Mouse (Mus musculus): ENCODE data around the gene Rilpl1. TPM values are rescaled to one million over a fixed set of nuclear protein-coding genes. Genes with fewer than 3 reads are reported as not detected.

The Rilpl1 gene
- polyA plus RNA-seq, 1 experiment from 2014 or later: 8.6 TPM

DNA sequence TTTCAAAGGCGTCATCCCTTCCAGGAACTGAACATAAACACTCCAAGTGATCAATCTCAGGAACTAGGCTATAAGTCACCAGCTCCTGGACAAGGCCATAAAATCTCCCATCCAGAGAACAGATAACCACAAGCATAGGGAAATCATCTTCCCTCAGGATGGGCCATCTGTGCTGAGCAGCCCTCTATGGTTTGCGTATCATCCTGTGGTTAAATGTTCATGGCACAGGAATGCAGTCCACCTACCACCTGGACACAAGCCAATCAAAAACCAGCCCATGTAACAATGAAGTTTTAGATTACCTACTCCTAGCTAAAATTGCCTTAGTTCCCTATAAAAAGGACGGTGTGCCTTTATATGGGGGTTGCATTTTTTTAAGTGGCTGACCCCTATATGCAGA is 42.3 kb downstream of the Rilpl1 start:
- 75% methylated on average over 3 of the region's 3 CpGs for WGBS
- peaks cover 9% of the 10 kb centered on the region; the same call in 1 of the 2 replicates for H3K36me3 ChIP-seq (ENCODE audit: control insufficient read depth, insufficient read depth, low read length)
- ATAC-seq: no peak
- H3K4me3 ChIP-seq (ENCODE audit: low read length): no peak overlapping the region
- no peak overlapping the region for H3K4me2 ChIP-seq (ENCODE audit: low read depth, low read length)
- no peak overlapping the region for H3K9ac ChIP-seq (ENCODE audit: low read depth, low read length)
- no peaks in the 10 kb centered on the region for H3K27me3 ChIP-seq (replicated peaks; ENCODE audit: control insufficient read depth, insufficient read depth, low read length)
- no peaks in the 10 kb centered on the region for H3K9me3 ChIP-seq (ENCODE audit: control insufficient read depth, low read length)
- H3K27ac ChIP-seq (ENCODE audit: low read length): no peak overlapping the region
- H3K4me1 ChIP-seq (ENCODE audit: control insufficient read depth, insufficient read depth, low read length): peaks cover 4% of the 10 kb centered on the region; the same call in 1 of the 2 replicates

DNA sequence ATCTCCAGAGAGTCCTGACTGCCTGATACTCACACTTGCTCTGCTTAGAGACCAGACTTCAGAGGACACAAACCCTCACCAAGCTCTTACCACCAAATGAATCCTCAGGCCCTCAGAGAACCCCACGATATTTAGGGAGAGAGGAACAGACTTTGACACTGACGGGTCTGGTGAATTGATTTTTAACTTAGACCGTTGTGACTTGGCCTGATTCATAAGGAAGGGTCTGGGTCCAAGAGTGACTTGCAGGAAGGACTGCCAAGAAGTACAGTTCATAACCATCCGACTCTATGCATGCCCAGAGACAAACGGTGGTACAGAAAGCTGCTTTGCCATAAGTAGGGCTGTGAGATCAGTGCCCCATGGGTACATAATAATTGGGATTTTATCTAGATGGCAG is 45.5 kb downstream of the Rilpl1 start:
- no peak overlapping the region for H3K27ac ChIP-seq (ENCODE audit: low read length)
- no peak overlapping the region for H3K4me2 ChIP-seq (ENCODE audit: low read depth, low read length)
- ATAC-seq: no peak
- peaks cover 5% of the 10 kb centered on the region; the same call in 1 of the 2 replicates for H3K36me3 ChIP-seq (ENCODE audit: control insufficient read depth, insufficient read depth, low read length)
- WGBS: 88% methylated on average over 5 of the region's 5 CpGs
- H3K27me3 ChIP-seq (replicated peaks; ENCODE audit: control insufficient read depth, insufficient read depth, low read length): no peaks in the 10 kb centered on the region
- no peak overlapping the region for H3K9ac ChIP-seq (ENCODE audit: low read depth, low read length)
- H3K4me1 ChIP-seq (ENCODE audit: control insufficient read depth, insufficient read depth, low read length): peaks cover 4% of the 10 kb centered on the region; the same call in 1 of the 2 replicates
- no peaks in the 10 kb centered on the region for H3K9me3 ChIP-seq (ENCODE audit: control insufficient read depth, low read length)
- H3K4me3 ChIP-seq (ENCODE audit: low read length): no peak overlapping the region

DNA sequence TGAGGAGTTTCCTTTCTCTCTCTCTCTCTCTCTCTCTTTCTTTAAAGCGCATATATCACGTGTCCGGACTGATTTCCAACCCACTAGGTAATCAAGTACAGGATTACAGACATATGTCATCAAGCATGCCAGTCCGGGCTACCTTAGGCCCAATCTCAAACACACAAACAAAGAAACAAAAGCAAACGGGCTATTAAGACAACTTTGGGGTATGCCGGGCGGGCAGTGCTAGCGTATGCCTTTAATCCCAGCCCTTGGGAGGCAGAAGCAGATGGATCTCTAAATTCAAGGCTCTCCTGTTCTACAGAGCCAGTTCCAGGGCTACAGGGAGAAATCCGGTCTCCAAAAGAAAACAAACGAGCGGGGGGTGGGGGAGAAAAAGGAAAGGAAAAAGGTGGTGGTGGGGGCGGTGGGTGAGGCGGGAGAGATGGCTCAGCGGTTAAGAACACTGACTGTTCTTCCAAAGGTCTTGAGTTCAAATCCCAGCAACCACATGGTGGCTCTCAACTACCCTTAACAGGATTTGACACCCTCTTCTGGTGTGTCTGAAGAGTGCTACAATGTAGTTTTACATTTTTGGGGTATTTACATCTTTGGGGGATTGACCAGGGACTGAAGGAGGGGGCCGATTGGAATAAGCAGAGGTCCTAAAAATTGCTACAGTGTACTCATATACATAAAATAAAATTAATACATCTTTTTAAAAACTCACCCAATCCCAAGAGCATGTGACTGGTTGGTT is 47.4 kb downstream of the Rilpl1 start:
- no peaks in the 10 kb centered on the region for H3K36me3 ChIP-seq (ENCODE audit: control insufficient read depth, insufficient read depth, low read length)
- WGBS: 7% methylated on average over 15 of the region's 15 CpGs
- H3K4me2 ChIP-seq (ENCODE audit: low read depth, low read length): peak overlapping the region; percentile 65
- H3K27ac ChIP-seq (ENCODE audit: low read length): peak overlapping the region; percentile 99
- ATAC-seq: peak; percentile 51
- no peaks in the 10 kb centered on the region for H3K9me3 ChIP-seq (ENCODE audit: control insufficient read depth, low read length)
- H3K27me3 ChIP-seq (replicated peaks; ENCODE audit: control insufficient read depth, insufficient read depth, low read length): no peaks in the 10 kb centered on the region
- H3K4me1 ChIP-seq (ENCODE audit: control insufficient read depth, insufficient read depth, low read length): peaks cover 6% of the 10 kb centered on the region; the same call in 1 of the 2 replicates
- peak overlapping the region; percentile 66 for H3K4me3 ChIP-seq (ENCODE audit: low read length)
- peak overlapping the region; percentile 86 for H3K9ac ChIP-seq (ENCODE audit: low read depth, low read length)

DNA sequence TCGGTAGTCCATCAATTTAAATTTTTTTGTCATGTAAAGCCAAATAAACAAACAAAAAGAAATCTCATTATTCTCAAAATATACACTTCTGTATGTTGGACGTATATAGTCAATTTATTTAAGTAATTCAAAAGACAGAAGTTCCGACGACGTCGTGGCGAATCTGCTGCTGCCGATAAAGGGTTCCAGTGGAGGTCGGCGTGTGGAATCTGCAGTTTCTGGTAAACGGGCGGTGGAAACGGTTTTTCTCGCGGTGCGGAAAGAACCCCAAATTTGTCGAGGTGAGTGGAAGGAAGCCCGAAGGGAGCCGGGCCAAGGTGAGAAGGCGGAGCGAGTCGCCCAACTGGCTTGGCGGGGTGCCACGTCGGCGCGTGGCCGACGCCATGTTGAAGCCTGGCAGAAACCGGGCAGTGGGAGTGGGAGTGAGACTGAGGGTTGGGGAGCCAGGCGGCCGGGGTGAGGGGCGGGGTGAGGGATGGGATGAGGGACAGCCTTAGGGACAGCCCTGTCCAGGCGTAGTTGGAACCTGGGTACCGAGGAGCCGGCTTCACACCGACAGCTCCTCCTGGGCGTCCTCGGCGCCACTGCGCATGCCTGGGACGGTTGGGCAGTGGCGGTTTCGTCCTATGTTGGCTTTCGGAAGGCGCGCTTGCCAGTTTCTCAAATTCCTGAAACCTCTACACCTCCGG is 48.1 kb downstream of the Rilpl1 start, which contains the start of gene Snrnp35:
Gene Snrnp35, plus strand, starts transcription at position 169 of the 689 bp plus-strand sequence.
- peak within 1 kb of the TSS; percentile 99 for H3K27ac ChIP-seq (ENCODE audit: low read length)
- H3K4me2 ChIP-seq (ENCODE audit: low read depth, low read length): peak within 1 kb of the TSS; percentile 65
- peak; percentile 90 for ATAC-seq
- peaks cover 10% of the 10 kb centered on the region; the same call in 1 of the 2 replicates for H3K4me1 ChIP-seq (ENCODE audit: control insufficient read depth, insufficient read depth, low read length)
- H3K9ac ChIP-seq (ENCODE audit: low read depth, low read length): peak within 1 kb of the TSS; percentile 86
- under 1% methylated on average over 48 of the region's 48 CpGs for WGBS
- peak within 1 kb of the TSS; percentile 66 for H3K4me3 ChIP-seq (ENCODE audit: low read length)
- H3K27me3 ChIP-seq (replicated peaks; ENCODE audit: control insufficient read depth, insufficient read depth, low read length): no peaks in the 10 kb centered on the region
- H3K36me3 ChIP-seq (ENCODE audit: control insufficient read depth, insufficient read depth, low read length): no peaks in the 10 kb centered on the region
- no peaks in the 10 kb centered on the region for H3K9me3 ChIP-seq (ENCODE audit: control insufficient read depth, low read length)

DNA sequence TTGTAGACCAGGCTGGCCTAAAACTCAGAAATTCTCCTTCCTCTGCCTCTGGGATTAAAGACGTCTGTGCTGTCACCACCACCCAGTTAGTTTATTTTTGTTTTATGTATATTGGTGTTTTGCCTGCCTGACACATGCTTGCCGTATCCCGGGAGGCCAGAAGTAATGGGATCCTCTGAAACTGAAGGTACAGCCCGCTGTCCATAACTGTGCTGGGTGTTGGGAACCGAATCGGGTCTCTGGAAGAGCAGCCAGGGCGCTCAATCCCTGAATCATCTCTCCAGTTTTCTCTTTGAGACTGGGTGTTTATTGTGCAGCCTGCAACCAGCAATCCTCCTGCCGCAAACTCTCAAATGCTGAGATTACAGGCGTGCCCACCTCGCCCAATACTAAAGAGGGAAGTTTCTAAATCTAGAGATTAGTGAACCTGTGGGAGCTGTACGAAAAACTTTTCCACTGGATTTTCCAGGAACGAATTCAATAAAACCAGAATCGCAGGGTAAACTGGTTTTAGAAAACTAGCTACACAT is 48.7 kb downstream of the Rilpl1 start:
- Histone ChIP-seq H3K4me2 (ENCODE audit: low read depth, low read length) (peak overlapping the region; percentile 48), H3K4me3 (ENCODE audit: low read length) (peak overlapping the region; percentile 66), H3K27me3 (replicated peaks; ENCODE audit: control insufficient read depth, insufficient read depth, low read length) (no peaks in the 10 kb centered on the region), H3K4me1 (ENCODE audit: control insufficient read depth, insufficient read depth, low read length) (peaks cover 10% of the 10 kb centered on the region; the same call in 1 of the 2 replicates), H3K27ac (ENCODE audit: low read length) (peak overlapping the region; percentile 99), H3K9me3 (ENCODE audit: control insufficient read depth, low read length) (no peaks in the 10 kb centered on the region), H3K36me3 (ENCODE audit: control insufficient read depth, insufficient read depth, low read length) (no peaks in the 10 kb centered on the region), H3K9ac (ENCODE audit: low read depth, low read length) (peak overlapping the region; percentile 86)
- WGBS: 3% methylated on average over 13 of the region's 13 CpGs
- ATAC-seq: no peak; the same call in 1 of the 2 replicates

DNA sequence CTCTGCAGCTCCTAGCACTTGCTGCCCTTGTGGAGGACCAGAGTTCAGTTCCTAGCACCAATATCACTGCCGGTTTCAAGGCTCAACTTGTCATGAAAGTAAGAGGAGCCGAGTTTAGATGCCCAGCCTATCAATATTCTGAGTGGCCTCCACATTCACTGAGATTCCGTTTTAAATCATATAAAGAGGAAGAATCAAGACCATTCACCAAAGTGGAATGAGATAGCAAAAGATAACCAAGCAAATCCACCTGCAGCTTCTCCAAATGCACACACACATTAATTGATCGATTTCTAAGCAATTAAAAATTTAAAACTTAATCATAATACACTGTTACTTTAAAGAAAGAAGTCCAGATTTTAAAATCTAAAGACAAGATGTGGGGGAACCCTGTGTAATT is 49.5 kb downstream of the Rilpl1 start:
- 89% methylated on average over 4 of the region's 4 CpGs for WGBS
- H3K9me3 ChIP-seq (ENCODE audit: control insufficient read depth, low read length): no peaks in the 10 kb centered on the region
- no peak for ATAC-seq

DNA sequence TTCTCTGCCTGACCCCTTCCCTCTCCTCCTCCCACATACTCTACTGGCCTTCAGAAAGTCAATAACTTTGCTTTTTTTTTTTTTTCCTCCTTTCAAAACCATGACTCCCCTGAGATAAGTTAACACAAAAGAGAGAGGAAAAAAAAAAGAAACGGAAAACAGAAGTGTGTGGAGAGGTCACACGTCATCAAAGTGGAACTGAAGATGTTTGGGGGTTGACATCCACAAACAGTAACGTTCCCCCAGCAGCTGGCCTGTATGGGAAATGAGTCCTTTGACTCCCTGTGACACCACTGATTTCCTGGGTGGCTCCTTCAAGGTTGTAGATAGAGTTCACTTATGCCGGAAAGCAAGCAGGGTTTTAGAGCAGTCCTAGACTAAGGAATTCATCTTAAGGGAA is 51.1 kb downstream of the Rilpl1 start:
- no peak overlapping the region for H3K4me3 ChIP-seq (ENCODE audit: low read length)
- H3K9ac ChIP-seq (ENCODE audit: low read depth, low read length): no peak overlapping the region
- peaks cover 23% of the 10 kb centered on the region; the same call in 1 of the 2 replicates for H3K4me1 ChIP-seq (ENCODE audit: control insufficient read depth, insufficient read depth, low read length)
- H3K27ac ChIP-seq (ENCODE audit: low read length): no peak overlapping the region
- no peaks in the 10 kb centered on the region for H3K27me3 ChIP-seq (replicated peaks; ENCODE audit: control insufficient read depth, insufficient read depth, low read length)
- no peak for ATAC-seq
- no peak overlapping the region for H3K4me2 ChIP-seq (ENCODE audit: low read depth, low read length)
- 64% methylated on average over 4 of the region's 4 CpGs for WGBS
- no peaks in the 10 kb centered on the region for H3K9me3 ChIP-seq (ENCODE audit: control insufficient read depth, low read length)
- H3K36me3 ChIP-seq (ENCODE audit: control insufficient read depth, insufficient read depth, low read length): no peaks in the 10 kb centered on the region

More for the DNA sequence above, 49.5 kb downstream of the Rilpl1 start:
- H3K27me3 ChIP-seq (replicated peaks; ENCODE audit: control insufficient read depth, insufficient read depth, low read length): no peaks in the 10 kb centered on the region
- no peak overlapping the region for H3K4me3 ChIP-seq (ENCODE audit: low read length)
- H3K4me1 ChIP-seq (ENCODE audit: control insufficient read depth, insufficient read depth, low read length): peaks cover 12% of the 10 kb centered on the region; the same call in 1 of the 2 replicates
- H3K9ac ChIP-seq (ENCODE audit: low read depth, low read length): no peak overlapping the region
- no peak overlapping the region for H3K4me2 ChIP-seq (ENCODE audit: low read depth, low read length)
- no peaks in the 10 kb centered on the region for H3K36me3 ChIP-seq (ENCODE audit: control insufficient read depth, insufficient read depth, low read length)
- no peak overlapping the region for H3K27ac ChIP-seq (ENCODE audit: low read length)

DNA sequence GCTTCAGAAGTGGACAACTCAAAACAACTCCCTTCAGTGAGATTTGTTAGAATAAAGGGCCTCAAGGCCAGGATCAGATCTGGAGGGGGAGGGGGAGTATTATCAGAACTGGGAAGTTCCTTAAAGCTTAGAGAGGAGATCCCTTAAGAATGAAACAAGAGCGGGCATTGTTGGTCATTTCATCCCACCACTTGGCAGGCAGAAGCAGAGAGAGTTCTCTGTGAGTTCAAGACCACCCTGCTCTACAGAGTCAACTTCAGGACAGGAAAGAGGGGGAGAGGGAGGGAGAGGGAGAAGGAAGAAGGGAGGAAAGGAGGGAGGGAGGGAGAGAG is 52.4 kb downstream of the Rilpl1 start:
- Histone ChIP-seq H3K9ac (ENCODE audit: low read depth, low read length) (0 out of 2 replicates have a peak overlapping the region, but pooled peaks have one; percentile 17), H3K27me3 (replicated peaks; ENCODE audit: control insufficient read depth, insufficient read depth, low read length) (no peaks in the 10 kb centered on the region), H3K4me2 (ENCODE audit: low read depth, low read length) (no peak overlapping the region), H3K36me3 (ENCODE audit: control insufficient read depth, insufficient read depth, low read length) (0 out of 2 replicates have a peak, but pooled peaks cover 3% of the 10 kb centered on the region), H3K4me1 (ENCODE audit: control insufficient read depth, insufficient read depth, low read length) (peaks cover 18% of the 10 kb centered on the region; the same call in 1 of the 2 replicates), H3K9me3 (ENCODE audit: control insufficient read depth, low read length) (no peaks in the 10 kb centered on the region), H3K4me3 (ENCODE audit: low read length) (no peak overlapping the region), H3K27ac (ENCODE audit: low read length) (peak overlapping the region; percentile 40)
- 79% methylated on average over 1 of the region's 1 CpGs for WGBS
- ATAC-seq: no peak

DNA sequence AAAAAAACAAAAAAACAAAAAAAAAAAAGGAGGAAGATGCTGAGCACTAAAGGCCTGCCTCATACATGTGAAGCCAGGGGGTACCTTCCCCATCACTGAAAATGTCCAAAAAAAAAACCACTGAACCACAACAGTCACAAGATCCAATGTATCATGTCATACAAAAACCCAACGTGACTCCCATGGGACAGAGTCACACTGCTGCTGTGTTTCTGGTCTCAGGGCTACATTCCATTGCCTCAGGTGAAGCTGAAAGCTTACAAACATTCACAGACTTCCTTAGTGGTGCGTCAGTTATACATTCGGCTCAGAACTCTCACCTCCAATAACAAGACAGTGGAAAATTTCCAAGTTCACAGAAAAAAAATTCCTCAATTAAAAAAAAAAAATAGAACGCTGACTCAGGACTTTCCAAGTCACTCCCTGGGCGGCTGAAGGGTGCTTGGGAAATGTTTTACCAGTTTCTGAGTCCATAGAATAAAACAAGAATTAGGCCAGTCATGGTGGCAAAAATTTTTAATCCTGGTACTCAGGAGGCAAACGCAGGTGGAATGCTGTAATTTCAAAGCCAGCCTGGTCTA is 60.5 kb downstream of the Rilpl1 start:
- Histone ChIP-seq H3K27me3 (replicated peaks; ENCODE audit: control insufficient read depth, insufficient read depth, low read length) (no peaks in the 10 kb centered on the region), H3K4me2 (ENCODE audit: low read depth, low read length) (no peak overlapping the region), H3K27ac (ENCODE audit: low read length) (no peak overlapping the region), H3K9ac (ENCODE audit: low read depth, low read length) (no peak overlapping the region), H3K4me1 (ENCODE audit: control insufficient read depth, insufficient read depth, low read length) (peaks cover 5% of the 10 kb centered on the region; the same call in 1 of the 2 replicates), H3K36me3 (ENCODE audit: control insufficient read depth, insufficient read depth, low read length) (0 out of 2 replicates have a peak, but pooled peaks cover 14% of the 10 kb centered on the region), H3K9me3 (ENCODE audit: control insufficient read depth, low read length) (no peaks in the 10 kb centered on the region), H3K4me3 (ENCODE audit: low read length) (no peak overlapping the region)
- WGBS: 82% methylated on average over 6 of the region's 6 CpGs
- ATAC-seq: no peak
